Mouse (Mus musculus): Measurements from ENCODE around the gene Bbip1.

The Bbip1 gene

GRCm38 (mm10) chr19:53890781-53891251, 53.6 kb downstream of the Bbip1 start:
- DNase-seq (ENCODE audit: low read depth) = no peak

GRCm38 (mm10) chr19:53890274-53890673, 54.2 kb downstream of the Bbip1 start:
- DNase-seq (ENCODE audit: low read depth) = no peak

GRCm38 (mm10) chr19:53889555-53889954, 54.9 kb downstream of the Bbip1 start:
- no peak for DNase-seq (ENCODE audit: low read depth)

GRCm38 (mm10) chr19:53888331-53888730, 56.1 kb downstream of the Bbip1 start:
- no peak for DNase-seq (ENCODE audit: low read depth)

- DNase-seq (ENCODE audit: low read depth) = no peak
Measured at GRCm38 (mm10) chr19:53887822-53888221, 56.6 kb downstream of the Bbip1 start.

GRCm38 (mm10) chr19:53886576-53887370, 57.7 kb downstream of the Bbip1 start:
- no peak for DNase-seq (ENCODE audit: low read depth)

GRCm38 (mm10) chr19:53885450-53885849, 59.0 kb downstream of the Bbip1 start:
- no peak for DNase-seq (ENCODE audit: low read depth)

GRCm38 (mm10) chr19:53881786-53882185, 62.6 kb downstream of the Bbip1 start:
- DNase-seq (ENCODE audit: low read depth) = no peak

- no peak for DNase-seq (ENCODE audit: low read depth)
Measured at GRCm38 (mm10) chr19:53880460-53880859, 64.0 kb downstream of the Bbip1 start.

All from fibroblast of lung, adult 2 months (primary cell).